Mouse (Mus musculus) brain, embryonic 14.5 days (tissue): Measurements from ENCODE around the gene Ttbk2.

Experiments used
- CTCF ChIP-seq: fragments of 200-500 bp; IDR thresholded peaks from 2 replicates; pipeline ENCODE4 v1.5.1; 2012; ENCODE audit warnings: inconsistent platforms, mild to moderate bottlenecking, moderate library complexity, borderline replicate concordance; ENCODE audit not compliant: insufficient read depth, insufficient read length; ENCODE audit errors: extremely low read depth
- POLR2A ChIP-seq: fragments of 200-500 bp; IDR thresholded peaks from 2 replicates; pipeline ENCODE4 v1.6.1; 2012; ENCODE audit warnings: mild to moderate bottlenecking, inconsistent platforms, borderline replicate concordance; ENCODE audit not compliant: poor library complexity, insufficient read depth, insufficient read length, severe bottlenecking; ENCODE audit errors: extremely low read depth

- TF ChIP-seq CTCF, result no peak
- no peak for TF ChIP-seq POLR2A
Observed at GRCm38 (mm10) chr2:120867336-120867735, 16.9 kb upstream of the Ttbk2 start.
